Mouse (Mus musculus): ENCODE measurements around the gene Hoxd13. TPM values are rescaled to one million over a fixed set of nuclear protein-coding genes. Genes with fewer than 3 reads are reported as not detected.

Hoxd13 gene
- not detected in 4 replicates for total RNA-seq (2023; ENCODE audit: inconsistent age)

GRCm38 (mm10) chr2:74667842-74668357 lies at the start of gene Hoxd13:
TSS of gene Hoxd13 (plus strand) at chr2:74668310.

GRCm38 (mm10) chr2:74659507-74660005 lies 8.6 kb upstream of the Hoxd13 start, which contains the start of gene Evx2:
TSS of gene Evx2 (minus strand) at chr2:74659557.

DNA sequence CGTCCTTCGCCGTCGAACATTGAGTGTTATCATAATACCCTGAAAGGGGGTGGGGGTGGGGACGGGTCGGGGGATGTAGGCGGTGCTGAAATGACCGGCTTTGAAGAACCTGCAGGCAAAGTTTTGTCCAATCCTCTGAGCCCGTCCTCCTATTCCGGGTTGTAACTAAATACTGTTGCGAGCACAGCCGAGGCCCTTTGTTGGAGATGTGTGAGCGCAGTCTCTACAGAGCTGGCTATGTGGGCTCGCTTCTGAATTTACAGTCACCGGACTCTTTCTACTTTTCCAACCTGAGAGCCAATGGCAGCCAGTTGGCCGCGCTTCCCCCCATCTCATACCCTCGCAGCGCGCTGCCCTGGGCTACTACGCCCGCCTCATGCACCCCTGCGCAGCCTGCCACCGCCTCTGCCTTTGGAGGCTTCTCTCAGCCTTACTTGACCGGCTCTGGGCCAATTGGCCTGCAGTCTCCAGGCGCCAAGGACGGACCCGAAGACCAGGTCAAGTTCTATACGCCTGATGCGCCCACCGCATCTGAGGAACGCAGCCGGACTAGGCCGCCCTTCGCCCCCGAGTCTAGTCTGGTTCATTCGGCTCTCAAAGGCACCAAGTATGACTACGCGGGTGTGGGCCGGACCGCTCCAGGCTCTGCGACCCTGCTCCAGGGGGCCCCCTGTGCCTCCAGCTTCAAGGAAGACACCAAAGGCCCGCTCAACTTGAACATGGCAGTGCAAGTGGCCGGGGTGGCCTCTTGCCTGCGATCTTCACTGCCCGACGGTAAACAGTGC lies 7.0 kb downstream of the Hoxd13 start, which contains the start of gene Hoxd12:
Gene Hoxd12, plus strand, starts transcription at position 133 of the 785 bp plus-strand sequence.

GRCm38 (mm10) chr2:74678891-74679595 lies 10.9 kb downstream of the Hoxd13 start, which contains the start of gene Hoxd11:
TSS of gene Hoxd11 (plus strand) at chr2:74679557.

GRCm38 (mm10) chr2:74691022-74691951 lies 23.2 kb downstream of the Hoxd13 start, which contains the start of gene Hoxd10:
TSS of gene Hoxd10 (plus strand) at chr2:74691924.

GRCm38 (mm10) chr2:74697567-74698121 lies 29.5 kb downstream of the Hoxd13 start, which contains the start of gene Hoxd9:
TSS of gene Hoxd9 (plus strand) at chr2:74697727.

DNA sequence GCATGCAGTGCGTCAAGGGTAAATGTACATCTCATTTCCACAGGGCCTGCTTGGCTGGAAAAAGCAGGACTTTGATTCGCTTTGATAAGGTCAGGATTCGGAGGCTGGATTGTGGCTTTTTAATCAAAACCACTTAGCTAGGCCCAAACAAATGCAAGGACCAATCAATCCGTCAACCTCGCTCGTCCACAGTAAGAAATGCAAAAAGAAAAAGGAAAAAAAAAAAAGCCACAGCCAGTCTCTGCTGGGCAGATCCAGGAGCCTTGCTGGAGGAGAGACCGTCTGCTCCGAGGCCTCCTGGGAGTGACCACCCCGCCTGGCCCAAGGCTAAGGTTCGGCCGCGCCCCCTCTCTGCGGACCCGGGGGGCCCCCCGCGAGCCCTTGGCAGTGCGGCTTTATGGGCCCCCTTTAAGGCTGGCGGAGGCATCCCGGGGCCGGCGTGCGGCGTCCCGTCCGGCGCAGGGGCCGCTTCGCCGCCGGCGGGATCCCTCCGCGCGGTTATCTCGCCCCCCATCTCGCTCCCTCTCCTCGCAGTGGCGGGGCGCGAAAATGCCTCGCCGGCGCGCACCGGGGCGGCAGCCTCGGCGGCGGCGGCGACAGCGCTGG lies 36.4 kb downstream of the Hoxd13 start, which contains the start of gene Hoxd8:
Gene Hoxd8, plus strand, starts transcription at position 223 of the 606 bp plus-strand sequence.

DNA sequence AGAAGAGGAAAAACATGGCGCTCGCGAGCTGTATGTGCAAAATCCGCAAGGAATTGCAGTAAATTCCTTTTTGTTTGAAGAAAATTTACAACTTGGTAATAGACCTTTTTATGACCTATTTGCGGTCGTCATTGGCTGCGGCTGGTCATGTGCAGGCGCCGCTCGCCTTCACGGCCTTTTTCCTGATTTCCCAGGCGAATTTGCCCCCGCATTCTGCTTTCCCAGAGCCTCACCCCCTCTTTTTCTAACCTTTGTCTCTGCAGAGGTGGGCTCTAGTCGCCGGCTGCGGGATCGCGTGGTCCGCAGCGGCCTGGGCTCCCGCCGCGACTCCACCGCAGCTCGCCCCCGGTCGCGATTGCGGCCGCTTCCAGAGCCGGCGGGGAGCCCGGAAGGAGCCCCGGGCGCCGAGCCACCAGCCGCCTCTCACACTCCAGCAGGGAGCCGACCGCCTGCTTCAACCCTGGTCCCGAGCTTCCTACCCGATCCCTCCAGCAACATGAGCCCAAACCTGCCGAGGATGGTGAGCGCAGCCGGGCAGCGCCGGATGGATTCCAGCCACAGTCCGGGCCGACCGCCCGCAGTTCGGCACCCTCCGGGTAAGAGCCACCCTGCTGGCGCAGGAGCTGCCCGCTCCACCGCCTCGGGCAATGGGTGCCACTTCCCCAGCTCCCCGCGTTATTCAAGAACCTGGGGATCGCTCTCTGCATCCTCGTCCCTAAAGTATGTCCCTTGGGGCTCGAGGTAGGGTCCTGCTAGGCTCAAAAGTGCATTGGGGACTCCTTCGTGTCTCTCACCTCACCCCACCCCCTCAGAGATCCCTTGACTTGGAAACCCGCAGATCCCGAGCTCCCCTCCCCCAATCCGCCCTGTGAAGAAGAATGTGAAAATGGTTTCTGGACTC lies 43.9 kb downstream of the Hoxd13 start, which contains the start of the genes Hoxd3 and Hoxd4:
Gene Hoxd3, plus strand, starts transcription at position 207 of the 901 bp plus-strand sequence.
Gene Hoxd4, plus strand, starts transcription at position 209 of the 901 bp plus-strand sequence.

Other genes with a start within 250 kb of the Hoxd13 start
- 22.3 to 29.3 TPM (median 25.9 TPM) in 4 replicates for gene Lnpk, start 88.9 kb upstream of the Hoxd13 start, total RNA-seq (2023; ENCODE audit: inconsistent age)
- gene Evx2, start 8.8 kb upstream of the Hoxd13 start, total RNA-seq (2023; ENCODE audit: inconsistent age), result not detected in 4 replicates
- not detected in 4 replicates for gene Hoxd12, start 6.7 kb downstream of the Hoxd13 start, total RNA-seq (2023; ENCODE audit: inconsistent age)
- not detected in 4 replicates for gene Hoxd11, start 11.2 kb downstream of the Hoxd13 start, total RNA-seq (2023; ENCODE audit: inconsistent age)
- not detected in 4 replicates for gene Hoxd10, start 23.6 kb downstream of the Hoxd13 start, total RNA-seq (2023; ENCODE audit: inconsistent age)
- not detected in 4 replicates for gene Hoxd9, start 29.4 kb downstream of the Hoxd13 start, total RNA-seq (2023; ENCODE audit: inconsistent age)
- gene Hoxd8, start 36.3 kb downstream of the Hoxd13 start, total RNA-seq (2023; ENCODE audit: inconsistent age), result not detected in 4 replicates
- gene Hoxd3, start 43.6 kb downstream of the Hoxd13 start, total RNA-seq (2023; ENCODE audit: inconsistent age), result not detected in 4 replicates
- not detected in 4 replicates for gene Hoxd4, start 43.6 kb downstream of the Hoxd13 start, total RNA-seq (2023; ENCODE audit: inconsistent age)
- not detected in 4 replicates for gene Gm28230, start 58.4 kb downstream of the Hoxd13 start, total RNA-seq (2023; ENCODE audit: inconsistent age)
- gene Hoxd1, start 94.7 kb downstream of the Hoxd13 start, total RNA-seq (2023; ENCODE audit: inconsistent age), result not detected in 4 replicates
- 17.8 to 23.8 TPM (median 20.6 TPM) in 4 replicates for gene Mtx2, start 157.5 kb downstream of the Hoxd13 start, total RNA-seq (2023; ENCODE audit: inconsistent age)

Measured in B cell, adult (primary cell).